Mouse (Mus musculus): ENCODE measurements at regions not wholly inside any gene's neighbourhood (a gene's known extent, or its start where the extent isn't known, plus 50 kb on each side); places are given as distances from the start of the nearest gene placed in this dataset.

- 88% methylated on average over 6 of the region's 6 CpGs for WGBS
- Histone ChIP-seq H3K27ac (replicated peaks; ENCODE audit: insufficient read depth, low read depth, low read length) (no peak overlapping the region), H3K9ac (ENCODE audit: low read depth, low read length) (no peak overlapping the region), H3K36me3 (ENCODE audit: control insufficient read depth, insufficient read depth, low read length) (no peaks in the 10 kb centered on the region), H3K27me3 (ENCODE audit: control insufficient read depth, insufficient read depth, low read length) (no peaks in the 10 kb centered on the region), H3K79me2 (ENCODE audit: control insufficient read depth, insufficient read depth, low read length) (no peaks in the 10 kb centered on the region), H3K4me1 (ENCODE audit: control insufficient read depth, insufficient read depth, low read length) (no peaks in the 10 kb centered on the region), H3K4me3 (ENCODE audit: insufficient read depth, low read depth, low read length) (no peak overlapping the region)
- TF ChIP-seq CTCF (IDR thresholded peaks at IDR 0.05; ENCODE audit: low read depth, low read length) (no peak), POLR2A (IDR thresholded peaks at IDR 0.05; ENCODE audit: extremely low read depth, insufficient read depth, low read length) (no peak)
- DNase-seq (ENCODE audit: extremely low read depth, low read depth, low spot score): no peak
Observed at GRCm38 (mm10) chr10:83897558-83897957, 174.9 kb downstream of the 1500009L16Rik start.

GRCm38 (mm10) chr10:83906751-83907150 lies 184.1 kb downstream of the 1500009L16Rik start:
- Histone ChIP-seq H3K79me2 (ENCODE audit: control insufficient read depth, insufficient read depth, low read length) (no peaks in the 10 kb centered on the region), H3K36me3 (ENCODE audit: control insufficient read depth, insufficient read depth, low read length) (no peaks in the 10 kb centered on the region), H3K27ac (replicated peaks; ENCODE audit: insufficient read depth, low read depth, low read length) (no peak overlapping the region), H3K27me3 (ENCODE audit: control insufficient read depth, insufficient read depth, low read length) (no peaks in the 10 kb centered on the region), H3K4me3 (ENCODE audit: insufficient read depth, low read depth, low read length) (no peak overlapping the region), H3K9ac (ENCODE audit: low read depth, low read length) (no peak overlapping the region), H3K4me1 (ENCODE audit: control insufficient read depth, insufficient read depth, low read length) (no peaks in the 10 kb centered on the region)
- 85% methylated on average over 8 of the region's 8 CpGs for WGBS
- no peak for TF ChIP-seq CTCF (IDR thresholded peaks at IDR 0.05; ENCODE audit: low read depth, low read length)
- no peak for TF ChIP-seq POLR2A (IDR thresholded peaks at IDR 0.05; ENCODE audit: extremely low read depth, insufficient read depth, low read length)
- no peak for DNase-seq (ENCODE audit: extremely low read depth, low read depth, low spot score)

- H3K27me3 ChIP-seq (ENCODE audit: control insufficient read depth, insufficient read depth, low read length): no peaks in the 10 kb centered on the region
- TF ChIP-seq POLR2A (IDR thresholded peaks at IDR 0.05; ENCODE audit: extremely low read depth, insufficient read depth, low read length): no peak
- TF ChIP-seq CTCF (IDR thresholded peaks at IDR 0.05; ENCODE audit: low read depth, low read length): no peak
- no peaks in the 10 kb centered on the region for H3K36me3 ChIP-seq (ENCODE audit: control insufficient read depth, insufficient read depth, low read length)
- no peaks in the 10 kb centered on the region for H3K79me2 ChIP-seq (ENCODE audit: control insufficient read depth, insufficient read depth, low read length)
- no peak overlapping the region for H3K27ac ChIP-seq (replicated peaks; ENCODE audit: insufficient read depth, low read depth, low read length)
- H3K9ac ChIP-seq (ENCODE audit: low read depth, low read length): no peak overlapping the region
- DNase-seq (ENCODE audit: extremely low read depth, low read depth, low spot score): peak; percentile 10
- no peaks in the 10 kb centered on the region for H3K4me1 ChIP-seq (ENCODE audit: control insufficient read depth, insufficient read depth, low read length)
- 88% methylated on average over 10 of the region's 10 CpGs for WGBS
- no peak overlapping the region for H3K4me3 ChIP-seq (ENCODE audit: insufficient read depth, low read depth, low read length)
Observed at GRCm38 (mm10) chr10:83910649-83911370, 188.1 kb downstream of the 1500009L16Rik start.

GRCm38 (mm10) chr10:83914401-83915132 lies 191.9 kb downstream of the 1500009L16Rik start:
- H3K27ac ChIP-seq (replicated peaks; ENCODE audit: insufficient read depth, low read depth, low read length): no peak overlapping the region
- H3K4me3 ChIP-seq (ENCODE audit: insufficient read depth, low read depth, low read length): no peak overlapping the region
- no peak for DNase-seq (ENCODE audit: extremely low read depth, low read depth, low spot score)
- no peak overlapping the region for H3K9ac ChIP-seq (ENCODE audit: low read depth, low read length)
- H3K27me3 ChIP-seq (ENCODE audit: control insufficient read depth, insufficient read depth, low read length): no peaks in the 10 kb centered on the region
- 36% methylated on average over 12 of the region's 12 CpGs for WGBS
- no peaks in the 10 kb centered on the region for H3K79me2 ChIP-seq (ENCODE audit: control insufficient read depth, insufficient read depth, low read length)
- no peaks in the 10 kb centered on the region for H3K36me3 ChIP-seq (ENCODE audit: control insufficient read depth, insufficient read depth, low read length)
- no peaks in the 10 kb centered on the region for H3K4me1 ChIP-seq (ENCODE audit: control insufficient read depth, insufficient read depth, low read length)
- TF ChIP-seq CTCF (IDR thresholded peaks at IDR 0.05; ENCODE audit: low read depth, low read length) (no peak), POLR2A (IDR thresholded peaks at IDR 0.05; ENCODE audit: extremely low read depth, insufficient read depth, low read length) (no peak)

GRCm38 (mm10) chr10:83915133-83915730 lies 192.6 kb downstream of the 1500009L16Rik start:
- H3K4me1 ChIP-seq (ENCODE audit: control insufficient read depth, insufficient read depth, low read length): no peaks in the 10 kb centered on the region
- WGBS: 61% methylated on average over 9 of the region's 9 CpGs
- no peaks in the 10 kb centered on the region for H3K27me3 ChIP-seq (ENCODE audit: control insufficient read depth, insufficient read depth, low read length)
- no peaks in the 10 kb centered on the region for H3K36me3 ChIP-seq (ENCODE audit: control insufficient read depth, insufficient read depth, low read length)
- no peak overlapping the region for H3K27ac ChIP-seq (replicated peaks; ENCODE audit: insufficient read depth, low read depth, low read length)
- TF ChIP-seq CTCF (IDR thresholded peaks at IDR 0.05; ENCODE audit: low read depth, low read length): no peak
- no peak for TF ChIP-seq POLR2A (IDR thresholded peaks at IDR 0.05; ENCODE audit: extremely low read depth, insufficient read depth, low read length)
- DNase-seq (ENCODE audit: extremely low read depth, low read depth, low spot score): no peak
- H3K9ac ChIP-seq (ENCODE audit: low read depth, low read length): no peak overlapping the region
- H3K4me3 ChIP-seq (ENCODE audit: insufficient read depth, low read depth, low read length): no peak overlapping the region
- H3K79me2 ChIP-seq (ENCODE audit: control insufficient read depth, insufficient read depth, low read length): no peaks in the 10 kb centered on the region
